Mouse (Mus musculus): ENCODE data around the gene Rngtt. TPM values are rescaled to one million over a fixed set of nuclear protein-coding genes. Genes with fewer than 3 reads are reported as not detected.

Rngtt gene
- polyA plus RNA-seq, 1 experiment, result 10.3 TPM

DNA sequence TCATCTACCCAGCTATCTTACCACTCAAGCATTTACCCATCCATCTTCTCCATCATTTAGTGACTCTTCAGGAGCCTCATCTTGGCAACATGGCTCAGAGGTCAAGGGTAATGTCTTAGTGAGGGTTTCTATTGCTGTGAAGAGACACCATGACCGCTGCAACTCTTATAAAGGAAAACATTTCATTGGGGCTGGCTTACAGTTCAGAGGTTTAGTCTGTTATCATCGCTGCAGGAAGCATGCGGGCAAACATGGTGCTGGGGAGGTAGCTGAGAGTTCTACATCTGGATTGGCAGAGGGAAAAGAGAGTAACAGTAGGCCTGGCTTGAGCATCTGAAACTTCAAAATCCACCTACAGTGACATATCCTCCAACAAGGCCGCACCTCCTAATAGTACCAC lies 215.2 kb downstream of the Rngtt start:
- Histone ChIP-seq H3K4me3 (ENCODE audit: insufficient read depth, low read length) (no peak overlapping the region), H3K4me1 (ENCODE audit: control insufficient read depth, insufficient read depth, low read length) (peaks cover 2% of the 10 kb centered on the region)
- TF ChIP-seq CTCF (IDR thresholded peaks at IDR 0.05; ENCODE audit: extremely low read depth, insufficient read depth, low read length) (no peak), POLR2A (IDR thresholded peaks at IDR 0.05; ENCODE audit: extremely low read depth, insufficient read depth, low read length) (no peak)

DNA sequence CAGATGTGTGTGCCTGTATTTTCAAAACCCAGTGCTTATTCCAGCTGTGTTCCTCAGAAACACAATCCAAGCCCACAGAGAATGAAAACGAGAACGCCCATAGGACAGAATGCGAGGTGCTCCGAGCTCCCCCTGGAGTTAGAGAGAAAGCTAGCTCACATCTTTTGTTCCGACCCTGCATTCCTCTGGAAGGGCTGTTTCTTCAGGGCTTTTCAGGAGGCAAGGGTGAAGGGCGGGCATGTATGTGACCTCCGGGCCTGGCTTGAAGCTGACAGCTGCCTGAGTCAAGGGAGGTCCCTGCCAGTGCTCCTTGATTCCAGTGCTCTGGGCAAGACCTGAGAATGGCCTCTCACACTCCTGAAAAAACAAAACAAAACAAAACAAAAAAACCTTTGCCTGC lies 216.0 kb downstream of the Rngtt start:
- Histone ChIP-seq H3K4me1 (ENCODE audit: control insufficient read depth, insufficient read depth, low read length) (peaks cover 2% of the 10 kb centered on the region), H3K4me3 (ENCODE audit: insufficient read depth, low read length) (no peak overlapping the region), H3K27ac (ENCODE audit: insufficient read depth, low read length) (no peak overlapping the region)
- TF ChIP-seq CTCF (IDR thresholded peaks at IDR 0.05; ENCODE audit: extremely low read depth, insufficient read depth, low read length) (no peak), POLR2A (IDR thresholded peaks at IDR 0.05; ENCODE audit: extremely low read depth, insufficient read depth, low read length) (no peak)

More for the DNA sequence above, 215.2 kb downstream of the Rngtt start:
- no peak overlapping the region for H3K27ac ChIP-seq (ENCODE audit: insufficient read depth, low read length)

DNA sequence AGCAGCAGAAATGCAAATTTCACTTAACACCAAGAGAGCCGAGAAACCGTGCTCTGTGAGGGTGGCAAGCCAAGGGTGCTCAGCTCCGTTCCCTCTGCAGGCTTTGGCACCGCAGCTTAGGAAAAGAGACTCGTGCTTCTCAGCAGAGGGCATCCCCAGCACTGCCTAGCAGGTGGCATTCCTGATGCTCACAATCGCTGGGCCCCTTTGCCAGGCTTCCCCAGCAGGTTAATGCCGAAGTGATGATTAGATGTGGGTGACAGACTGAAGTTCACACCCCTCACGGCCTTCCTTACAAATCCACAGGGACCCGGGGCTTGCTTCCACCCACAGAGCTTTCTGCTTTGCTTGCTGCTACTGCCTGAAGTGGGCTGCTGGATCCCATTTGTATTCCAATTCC lies 216.6 kb downstream of the Rngtt start:
- Histone ChIP-seq H3K4me1 (ENCODE audit: control insufficient read depth, insufficient read depth, low read length) (no peaks in the 10 kb centered on the region), H3K27ac (ENCODE audit: insufficient read depth, low read length) (no peak overlapping the region), H3K4me3 (ENCODE audit: insufficient read depth, low read length) (no peak overlapping the region)
- TF ChIP-seq CTCF (IDR thresholded peaks at IDR 0.05; ENCODE audit: extremely low read depth, insufficient read depth, low read length) (no peak), POLR2A (IDR thresholded peaks at IDR 0.05; ENCODE audit: extremely low read depth, insufficient read depth, low read length) (no peak)

DNA sequence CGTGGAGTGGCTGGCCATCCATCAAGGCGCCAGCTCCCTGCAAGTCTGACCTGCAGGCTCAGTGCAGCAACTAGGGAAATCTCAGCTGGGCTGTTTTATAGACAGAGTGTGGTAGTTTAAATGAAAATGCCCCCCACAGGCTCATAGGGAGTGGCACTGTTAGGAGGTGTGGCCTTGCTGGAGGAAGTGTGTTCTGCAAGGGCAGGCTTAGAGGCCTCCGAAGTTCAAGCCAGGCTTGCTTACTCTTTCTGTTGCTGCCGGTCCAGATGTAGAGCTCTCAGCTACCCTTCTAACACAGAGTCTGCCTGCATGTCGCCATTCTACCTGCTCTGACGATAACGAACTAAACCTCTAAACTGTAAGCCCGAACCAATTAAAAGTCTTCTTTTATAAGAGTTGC lies 222.5 kb downstream of the Rngtt start:
- Histone ChIP-seq H3K4me3 (ENCODE audit: insufficient read depth, low read length) (no peak overlapping the region), H3K4me1 (ENCODE audit: control insufficient read depth, insufficient read depth, low read length) (no peaks in the 10 kb centered on the region), H3K27ac (ENCODE audit: insufficient read depth, low read length) (no peak overlapping the region)
- TF ChIP-seq CTCF (IDR thresholded peaks at IDR 0.05; ENCODE audit: extremely low read depth, insufficient read depth, low read length) (no peak), POLR2A (IDR thresholded peaks at IDR 0.05; ENCODE audit: extremely low read depth, insufficient read depth, low read length) (no peak)

DNA sequence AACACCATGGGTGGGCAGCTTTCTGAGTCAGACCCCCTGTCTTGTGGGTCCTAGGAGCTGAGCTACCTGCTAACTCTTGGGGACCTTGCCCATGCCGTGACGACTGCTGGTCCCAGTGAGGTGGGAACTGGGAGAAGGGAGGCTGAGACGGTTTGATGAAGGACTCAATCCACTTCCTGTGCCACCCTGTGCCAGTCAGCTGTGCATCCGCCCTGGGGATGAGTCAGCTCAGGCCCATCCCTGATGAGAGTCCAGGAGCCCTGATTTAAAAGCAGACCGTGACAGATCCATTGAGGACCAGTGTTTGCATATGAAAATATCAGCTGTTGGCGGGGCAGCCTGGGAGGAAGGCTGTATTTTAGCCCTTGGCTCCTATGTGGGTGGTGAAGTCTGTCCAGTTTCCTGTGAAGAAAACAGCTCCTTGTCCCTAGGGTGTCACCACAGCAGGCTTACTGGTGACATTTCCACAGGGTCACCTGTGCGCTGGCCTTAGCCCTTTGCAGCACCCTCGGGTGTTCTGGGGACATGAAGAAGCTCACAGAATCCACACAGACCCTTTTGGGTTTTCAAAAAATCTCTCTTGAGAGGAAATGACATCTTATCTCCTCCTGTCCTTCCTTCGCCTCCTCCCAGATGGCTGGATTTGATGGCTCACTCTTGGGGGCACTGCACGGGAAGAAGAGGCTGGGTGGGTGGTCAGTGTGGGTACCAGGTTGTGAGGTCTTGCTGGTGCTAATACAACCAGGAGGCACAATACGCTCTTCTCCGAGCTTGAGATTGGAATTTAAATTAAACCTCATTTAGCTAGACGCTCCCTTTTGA lies 234.9 kb downstream of the Rngtt start:
- Histone ChIP-seq H3K27ac (ENCODE audit: insufficient read depth, low read length) (no peak overlapping the region), H3K4me1 (ENCODE audit: control insufficient read depth, insufficient read depth, low read length) (no peaks in the 10 kb centered on the region)

DNA sequence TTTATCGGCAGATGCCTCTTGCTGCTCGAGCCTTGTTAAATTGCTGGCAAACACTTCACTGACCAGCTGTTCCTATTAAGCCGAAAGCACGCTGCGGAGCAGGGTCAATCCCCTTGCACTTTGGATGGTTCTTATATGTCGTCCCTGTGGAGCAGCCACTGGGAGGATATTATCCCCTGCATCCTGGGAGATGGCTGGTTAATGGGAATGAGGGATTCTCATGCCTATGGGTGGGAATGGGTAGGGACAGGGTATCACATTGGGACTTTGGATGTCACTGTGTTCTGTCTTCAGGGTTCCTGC lies 235.4 kb downstream of the Rngtt start:
- TF ChIP-seq CTCF (IDR thresholded peaks at IDR 0.05; ENCODE audit: extremely low read depth, insufficient read depth, low read length), result no peak
- TF ChIP-seq POLR2A (IDR thresholded peaks at IDR 0.05; ENCODE audit: extremely low read depth, insufficient read depth, low read length), result no peak
- H3K4me1 ChIP-seq (ENCODE audit: control insufficient read depth, insufficient read depth, low read length), result no peaks in the 10 kb centered on the region
- H3K27ac ChIP-seq (ENCODE audit: insufficient read depth, low read length), result no peak overlapping the region
- no peak overlapping the region for H3K4me3 ChIP-seq (ENCODE audit: insufficient read depth, low read length)

More for the DNA sequence above, 234.9 kb downstream of the Rngtt start:
- no peak overlapping the region for H3K4me3 ChIP-seq (ENCODE audit: insufficient read depth, low read length)
- TF ChIP-seq POLR2A (IDR thresholded peaks at IDR 0.05; ENCODE audit: extremely low read depth, insufficient read depth, low read length) (no peak), CTCF (IDR thresholded peaks at IDR 0.05; ENCODE audit: extremely low read depth, insufficient read depth, low read length) (no peak)

DNA sequence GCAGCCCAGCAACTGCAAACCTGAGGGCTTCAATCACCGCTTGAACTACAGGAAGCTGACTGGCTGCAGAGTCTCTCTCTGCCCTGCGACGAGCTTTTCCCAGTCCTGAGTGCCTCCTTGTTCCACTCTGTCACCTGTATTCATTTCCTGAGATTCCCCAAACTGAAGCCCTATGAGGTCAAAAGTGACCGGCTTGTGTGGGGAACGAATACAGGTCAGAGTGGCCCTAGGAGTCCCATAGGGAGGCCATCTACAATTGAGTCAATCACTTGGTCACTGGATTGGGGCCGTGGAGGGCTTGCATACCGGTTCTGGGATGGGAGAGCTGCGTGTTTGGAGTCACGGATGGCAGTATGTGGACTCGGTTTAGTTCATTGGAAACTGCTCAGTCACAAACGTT lies 236.2 kb downstream of the Rngtt start:
- Histone ChIP-seq H3K4me3 (ENCODE audit: insufficient read depth, low read length) (no peak overlapping the region), H3K27ac (ENCODE audit: insufficient read depth, low read length) (no peak overlapping the region), H3K4me1 (ENCODE audit: control insufficient read depth, insufficient read depth, low read length) (no peaks in the 10 kb centered on the region)
- TF ChIP-seq CTCF (IDR thresholded peaks at IDR 0.05; ENCODE audit: extremely low read depth, insufficient read depth, low read length) (no peak), POLR2A (IDR thresholded peaks at IDR 0.05; ENCODE audit: extremely low read depth, insufficient read depth, low read length) (no peak)

DNA sequence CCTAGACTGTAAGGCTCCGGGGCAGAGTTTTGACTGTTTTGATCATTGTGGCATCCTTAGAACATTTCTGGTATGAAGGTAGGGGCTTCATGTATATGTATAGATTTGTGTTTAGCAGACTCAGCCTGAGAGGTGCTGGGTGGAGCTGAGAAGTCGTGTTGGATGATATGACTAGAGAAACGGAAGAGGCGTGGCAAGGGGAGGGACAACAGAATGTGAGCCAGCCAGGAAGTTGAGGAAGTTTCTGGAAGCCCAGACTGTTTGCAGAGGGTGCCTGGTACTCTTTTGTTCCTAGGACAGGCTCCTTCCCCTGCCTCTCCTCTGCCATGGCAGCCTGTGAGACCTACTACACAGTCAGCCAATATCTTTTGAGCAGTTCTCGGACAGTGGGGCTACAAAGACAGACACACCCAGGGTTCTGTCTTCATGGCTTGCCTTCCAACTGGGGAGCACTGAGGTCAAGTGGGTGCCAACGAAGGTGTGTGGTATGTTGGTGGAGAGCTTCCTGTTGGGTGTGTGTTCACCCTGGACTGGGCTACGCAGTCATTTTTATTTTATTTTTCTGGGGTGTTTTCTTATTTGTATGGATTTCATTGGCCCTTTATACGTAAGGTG lies 237.3 kb downstream of the Rngtt start:
- no peak overlapping the region for H3K4me3 ChIP-seq (ENCODE audit: insufficient read depth, low read length)
- no peak overlapping the region for H3K27ac ChIP-seq (ENCODE audit: insufficient read depth, low read length)
- TF ChIP-seq POLR2A (IDR thresholded peaks at IDR 0.05; ENCODE audit: extremely low read depth, insufficient read depth, low read length), result no peak
- no peak for TF ChIP-seq CTCF (IDR thresholded peaks at IDR 0.05; ENCODE audit: extremely low read depth, insufficient read depth, low read length)
- no peaks in the 10 kb centered on the region for H3K4me1 ChIP-seq (ENCODE audit: control insufficient read depth, insufficient read depth, low read length)

DNA sequence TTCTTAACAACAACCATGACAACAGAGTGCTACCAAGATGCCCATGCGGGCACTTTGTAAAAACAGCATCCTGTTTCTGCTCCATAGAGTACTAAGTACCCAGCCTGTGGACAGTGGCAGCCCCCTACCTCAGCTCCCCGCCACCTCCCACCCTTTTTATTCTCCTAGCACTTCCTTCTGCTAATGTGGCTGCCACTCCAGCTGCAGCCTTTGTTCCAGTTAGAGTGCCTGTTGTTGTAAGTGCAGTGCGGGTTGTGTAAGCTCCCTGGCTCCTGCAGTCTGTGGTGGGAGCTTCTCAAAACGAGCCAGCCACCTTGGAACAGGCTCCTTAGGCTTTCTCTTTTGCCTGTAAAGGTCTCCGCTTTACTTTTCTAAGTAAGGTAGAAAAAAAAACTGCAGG lies 239.5 kb downstream of the Rngtt start:
- TF ChIP-seq POLR2A (IDR thresholded peaks at IDR 0.05; ENCODE audit: extremely low read depth, insufficient read depth, low read length) (no peak), CTCF (IDR thresholded peaks at IDR 0.05; ENCODE audit: extremely low read depth, insufficient read depth, low read length) (no peak)
- Histone ChIP-seq H3K4me3 (ENCODE audit: insufficient read depth, low read length) (no peak overlapping the region), H3K27ac (ENCODE audit: insufficient read depth, low read length) (no peak overlapping the region), H3K4me1 (ENCODE audit: control insufficient read depth, insufficient read depth, low read length) (no peaks in the 10 kb centered on the region)

Other genes with a start within 250 kb of the Rngtt start
- gene Gabrr2, start 247.3 kb upstream of the Rngtt start, polyA plus RNA-seq (2012; rRNA removed), result 0.96 and 1.6 TPM in 2 replicates
- gene Gabrr1, start 177.8 kb upstream of the Rngtt start, polyA plus RNA-seq (2012; rRNA removed), result 0.06 and 0.08 TPM in 2 replicates
- gene Pm20d2, start 120.6 kb upstream of the Rngtt start, polyA plus RNA-seq (2012; rRNA removed), result 2.5 and 2.7 TPM in 2 replicates
- gene Srsf12, start 101.3 kb upstream of the Rngtt start, polyA plus RNA-seq (2012; rRNA removed), result 17.6 and 19.6 TPM in 2 replicates
- 40.7 and 44.5 TPM in 2 replicates for gene Pnrc1, start 20.1 kb upstream of the Rngtt start, polyA plus RNA-seq (2012; rRNA removed)

Data from cortical plate, adult 2 months (tissue).